Mouse (Mus musculus): ENCODE measurements around the gene Dhrs2. TPM values are rescaled to one million over a fixed set of nuclear protein-coding genes. Genes with fewer than 3 reads are reported as not detected.

Gene Dhrs2
- total and polyA plus RNA-seq, 3 experiments = not detected

DNA sequence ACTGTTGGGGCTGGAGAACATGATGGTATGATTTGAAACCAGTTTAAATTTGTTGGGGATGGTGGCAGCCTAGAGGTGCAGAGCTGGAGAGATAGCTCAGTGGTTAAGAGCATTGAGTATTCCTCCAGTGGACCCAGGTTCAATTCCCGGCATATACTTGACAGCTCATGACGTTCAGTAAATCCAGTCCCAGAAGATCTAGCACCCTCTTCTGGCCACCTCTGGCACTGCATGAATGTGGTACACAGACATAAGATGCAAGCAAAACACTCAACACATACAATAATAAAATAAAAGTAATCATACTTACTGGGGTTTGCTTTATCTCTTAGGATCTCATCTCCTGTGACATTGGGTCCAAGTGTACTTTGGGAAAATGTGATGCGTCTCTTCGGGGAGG is 7.3 kb upstream of the Dhrs2 start:
- Histone ChIP-seq H3K9me3 (replicated peaks; ENCODE audit: insufficient read depth, low read length) (no peaks in the 10 kb centered on the region), H3K27ac (ENCODE audit: control insufficient read depth, low read depth, low read length) (no peak overlapping the region), H3K79me2 (ENCODE audit: control insufficient read depth, insufficient read depth, low read length, poor library complexity) (no peaks in the 10 kb centered on the region), H3K4me3 (ENCODE audit: control insufficient read depth in 1 of 2, insufficient read depth in 1 of 2, low read depth in 2 of 2, low read length in 2 of 2) (no peak overlapping the region), H3K27me3 (ENCODE audit: control insufficient read depth in 1 of 2, insufficient read depth in 2 of 2, low read length in 2 of 2) (peaks cover 7 to 9% of the 10 kb centered on the region in 2 experiments), H3K4me1 (ENCODE audit: control insufficient read depth in 1 of 2, insufficient read depth in 2 of 2, low read length in 2 of 2) (no peaks in the 10 kb centered on the region), H3K9ac (ENCODE audit: control insufficient read depth, low read depth, low read length, poor library complexity, severe bottlenecking) (no peak overlapping the region), H3K36me3 (ENCODE audit: control insufficient read depth in 1 of 2, insufficient read depth in 2 of 2, low read length in 2 of 2) (no peaks in the 10 kb centered on the region)
- TF ChIP-seq MAX (IDR thresholded peaks at IDR 0.05; ENCODE audit: low read length) = no peak
- peak; percentile 78 to 87 (median 79) for TF ChIP-seq CTCF (IDR thresholded peaks at IDR 0.05 in 2 of 3, conservative IDR thresholded peaks at IDR 0.05 in 1 of 3; ENCODE audit: control insufficient read depth in 1 of 3, insufficient read depth in 1 of 3, low read depth in 2 of 3, low read length in 3 of 3, poor library complexity in 1 of 3, severe bottlenecking in 1 of 3)
- TF ChIP-seq RAD21 (IDR thresholded peaks at IDR 0.05; ENCODE audit: low read depth, low read length) = peak; percentile 52
- no peak for TF ChIP-seq MEF2A (IDR thresholded peaks at IDR 0.05; ENCODE audit: extremely low read depth, insufficient replicate concordance, low read depth, low read length, poor library complexity, severe bottlenecking)
- peak; percentile 67 for TF ChIP-seq SMC3 (IDR thresholded peaks at IDR 0.05; ENCODE audit: low read depth, low read length)
- no peak for TF ChIP-seq GABPA (IDR thresholded peaks at IDR 0.05; ENCODE audit: low read depth, low read length)
- TF ChIP-seq E2F4 (IDR thresholded peaks at IDR 0.05; ENCODE audit: borderline replicate concordance, low read depth, low read length) = no peak
- peak; percentile 26; the same call in 1 of the 2 replicates for TF ChIP-seq ZC3H11A (IDR thresholded peaks at IDR 0.05; ENCODE audit: low read depth, low read length)
- no peak for TF ChIP-seq CHD2 (IDR thresholded peaks at IDR 0.05; ENCODE audit: low read length)
- no peak for TF ChIP-seq RCOR1 (IDR thresholded peaks at IDR 0.05; ENCODE audit: low read depth, low read length)
- TF ChIP-seq ZMIZ1 (IDR thresholded peaks at IDR 0.05; ENCODE audit: low read depth, low read length) = no peak
- peak; percentile 70 for DNase-seq (ENCODE audit: low read depth, low spot score)

DNA sequence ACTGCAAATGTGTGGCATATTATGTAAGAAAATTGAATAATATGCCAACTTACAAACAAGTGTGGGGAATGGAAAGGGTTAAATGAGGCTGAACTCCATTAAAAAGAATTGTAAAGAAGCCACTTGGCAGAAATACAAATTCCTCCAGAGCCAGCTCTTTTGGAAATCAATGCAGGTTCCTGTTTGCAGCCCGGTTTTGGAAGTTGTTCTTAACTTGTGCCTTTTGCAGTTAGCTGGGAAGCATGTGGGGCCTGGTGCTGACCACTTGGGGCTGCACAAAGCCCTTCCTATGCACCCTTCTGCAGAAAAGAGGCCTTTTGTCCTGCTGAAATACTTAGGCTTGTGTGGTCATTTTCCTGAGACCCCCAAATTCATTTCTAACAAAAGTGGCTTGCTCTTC is 1.4 kb downstream of the Dhrs2 start:
- H3K36me3 ChIP-seq (ENCODE audit: control insufficient read depth in 1 of 2, insufficient read depth in 2 of 2, low read length in 2 of 2) = no peaks in the 10 kb centered on the region
- H3K79me2 ChIP-seq (ENCODE audit: control insufficient read depth, insufficient read depth, low read length, poor library complexity) = no peaks in the 10 kb centered on the region
- peaks cover 0 to 9% of the 10 kb centered on the region in 2 experiments for H3K27me3 ChIP-seq (ENCODE audit: control insufficient read depth in 1 of 2, insufficient read depth in 2 of 2, low read length in 2 of 2)
- no peak overlapping the region for H3K27ac ChIP-seq (ENCODE audit: control insufficient read depth, low read depth, low read length)
- TF ChIP-seq GABPA (IDR thresholded peaks at IDR 0.05; ENCODE audit: low read depth, low read length) = no peak
- no peaks in the 10 kb centered on the region for H3K4me1 ChIP-seq (ENCODE audit: control insufficient read depth in 1 of 2, insufficient read depth in 2 of 2, low read length in 2 of 2)
- DNase-seq (ENCODE audit: low read depth, low spot score) = no peak
- H3K9ac ChIP-seq (ENCODE audit: control insufficient read depth, low read depth, low read length, poor library complexity, severe bottlenecking) = no peak overlapping the region
- no peaks in the 10 kb centered on the region for H3K9me3 ChIP-seq (replicated peaks; ENCODE audit: insufficient read depth, low read length)
- H3K4me3 ChIP-seq (ENCODE audit: control insufficient read depth in 1 of 2, insufficient read depth in 1 of 2, low read depth in 2 of 2, low read length in 2 of 2) = no peak overlapping the region

DNA sequence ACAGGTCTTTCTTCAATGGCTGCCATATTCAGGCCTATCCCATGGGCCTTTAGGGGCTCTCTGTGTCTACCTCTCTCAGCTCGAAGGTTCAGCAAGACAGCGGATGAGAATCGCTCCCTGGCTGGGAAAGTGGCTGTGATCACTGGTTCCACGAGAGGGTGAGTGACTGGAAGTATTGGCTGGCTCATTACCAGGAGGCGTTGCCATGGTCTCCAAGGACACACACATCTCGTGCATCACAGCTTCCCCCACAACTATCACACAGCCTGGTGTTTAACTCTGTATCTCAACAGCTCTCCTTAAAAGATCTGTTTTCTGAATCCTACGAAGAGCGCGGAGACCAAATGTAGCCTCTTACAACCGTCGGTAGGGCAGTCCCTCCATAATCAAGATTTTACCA is 12.8 kb downstream of the Dhrs2 start:
- Histone ChIP-seq H3K27me3 (ENCODE audit: control insufficient read depth in 1 of 2, insufficient read depth in 2 of 2, low read length in 2 of 2) (peaks cover 6 to 13% of the 10 kb centered on the region in 2 experiments; a peak in 2 of 4 replicates), H3K4me3 (ENCODE audit: control insufficient read depth in 1 of 2, insufficient read depth in 1 of 2, low read depth in 2 of 2, low read length in 2 of 2) (no peak overlapping the region), H3K27ac (ENCODE audit: control insufficient read depth, low read depth, low read length) (no peak overlapping the region), H3K9ac (ENCODE audit: control insufficient read depth, low read depth, low read length, poor library complexity, severe bottlenecking) (no peak overlapping the region), H3K4me1 (ENCODE audit: control insufficient read depth in 1 of 2, insufficient read depth in 2 of 2, low read length in 2 of 2) (no peaks in the 10 kb centered on the region), H3K9me3 (replicated peaks; ENCODE audit: insufficient read depth, low read length) (no peaks in the 10 kb centered on the region), H3K36me3 (ENCODE audit: control insufficient read depth in 1 of 2, insufficient read depth in 2 of 2, low read length in 2 of 2) (no peaks in the 10 kb centered on the region), H3K79me2 (ENCODE audit: control insufficient read depth, insufficient read depth, low read length, poor library complexity) (no peaks in the 10 kb centered on the region)
- DNase-seq (ENCODE audit: low read depth, low spot score) = no peak
- TF ChIP-seq TBP (IDR thresholded peaks at IDR 0.05; ENCODE audit: low read depth, low read length) (no peak), TAL1 (IDR thresholded peaks at IDR 0.05; ENCODE audit: low read length) (no peak), MYB (IDR thresholded peaks at IDR 0.05; ENCODE audit: low read depth, low read length) (no peak), MXI1 (IDR thresholded peaks at IDR 0.05; ENCODE audit: low read depth, low read length) (no peak), TCF12 (IDR thresholded peaks at IDR 0.05; ENCODE audit: low read depth, low read length) (no peak), CTCF (IDR thresholded peaks at IDR 0.05 in 2 of 3, conservative IDR thresholded peaks at IDR 0.05 in 1 of 3; ENCODE audit: control insufficient read depth in 1 of 3, insufficient read depth in 1 of 3, low read depth in 2 of 3, low read length in 3 of 3, poor library complexity in 1 of 3, severe bottlenecking in 1 of 3) (no peak)

Data from MEL (cell line).